Mouse (Mus musculus) MEL (cell line): ENCODE data around the gene Ssh3. TPM values are rescaled to one million over a fixed set of nuclear protein-coding genes. Genes with fewer than 3 reads are reported as not detected.

Source experiments
- DNase-seq: peaks from one replicate; pipeline ENCODE4 v3.0.0; 2011; ENCODE audit warnings: low read depth, low spot score
- H3K27ac ChIP-seq: 2 replicates; pipeline ENCODE4 v1.5.1; 2012; ENCODE audit warnings: low read depth, mild to moderate bottlenecking, control low read depth, low read length, moderate library complexity; ENCODE audit not compliant: control insufficient read depth
- H3K27me3 ChIP-seq, 2 experiments: fragments of 150-350 bp in 1 of 2; sonication (generic) in 1 of 2; 2 replicates each; pipeline ENCODE4 v1.6.1; 2012; ENCODE audit warnings: low read length in 2 of 2, mild to moderate bottlenecking in 2 of 2, improper control_type of control experiment in 1 of 2, moderate library complexity in 1 of 2; ENCODE audit not compliant: insufficient read depth in 2 of 2, control insufficient read depth in 1 of 2
- H3K36me3 ChIP-seq, 2 experiments: 2 replicates each; pipeline ENCODE4 v1.6.1; 2012 to 2014; ENCODE audit warnings: low read length in 2 of 2, improper control_type of control experiment in 1 of 2, inconsistent platforms in 1 of 2, mild to moderate bottlenecking in 1 of 2; ENCODE audit not compliant: insufficient read depth in 2 of 2, control insufficient read depth in 1 of 2
- H3K4me1 ChIP-seq, 2 experiments: fragments of 150-350 bp in 1 of 2; sonication (generic) in 1 of 2; 2 replicates each; pipeline ENCODE4 v1.6.1; 2012; ENCODE audit warnings: low read length in 2 of 2, improper control_type of control experiment in 1 of 2, mild to moderate bottlenecking in 1 of 2; ENCODE audit not compliant: insufficient read depth in 2 of 2, control insufficient read depth in 1 of 2
- H3K4me3 ChIP-seq, 2 experiments: fragments of 150-350 bp in 1 of 2; sonication (generic) in 1 of 2; 2 replicates each; pipeline ENCODE4 v1.5.1; 2012; ENCODE audit warnings: low read depth in 2 of 2, low read length in 2 of 2, mild to moderate bottlenecking in 2 of 2, moderate library complexity in 2 of 2, control low read depth in 1 of 2, improper control_type of control experiment in 1 of 2; ENCODE audit not compliant: control insufficient read depth in 1 of 2, insufficient read depth in 1 of 2
- H3K79me2 ChIP-seq: 2 replicates; pipeline ENCODE4 v1.6.1; 2012; ENCODE audit warnings: mild to moderate bottlenecking, low read length, moderate library complexity; ENCODE audit not compliant: control insufficient read depth, poor library complexity, insufficient read depth
- H3K9ac ChIP-seq: 2 replicates; pipeline ENCODE4 v1.6.1; 2012; ENCODE audit warnings: low read depth, mild to moderate bottlenecking, control low read depth, low read length, moderate library complexity; ENCODE audit not compliant: control insufficient read depth, poor library complexity, severe bottlenecking
- H3K9me3 ChIP-seq: fragments of 150-350 bp; sonication (generic); replicated peaks from 2 replicates; pipeline ENCODE4 v1.6.1; 2012; ENCODE audit warnings: mild to moderate bottlenecking, low read length, improper control_type of control experiment, moderate library complexity; ENCODE audit not compliant: insufficient read depth
- CHD2 ChIP-seq: IDR thresholded peaks from 2 replicates; pipeline ENCODE4 v1.6.1; 2011; ENCODE audit warnings: low read length, improper control_type of control experiment
- ELF1 ChIP-seq: IDR thresholded peaks from 2 replicates; pipeline ENCODE4 v1.6.1; 2014; ENCODE audit warnings: low read depth, mild to moderate bottlenecking, inconsistent platforms, low read length, improper control_type of control experiment, moderate library complexity
- EP300 ChIP-seq, 2 experiments: IDR thresholded peaks; 2 replicates each; pipeline ENCODE4 v1.6.1; 2011; ENCODE audit warnings: improper control_type of control experiment in 2 of 2, low read length in 2 of 2, low read depth in 1 of 2, mild to moderate bottlenecking in 1 of 2
- ETS1 ChIP-seq: IDR thresholded peaks from 2 replicates; pipeline ENCODE4 v1.6.1; 2012; ENCODE audit warnings: low read depth, mild to moderate bottlenecking, inconsistent platforms, low read length, improper control_type of control experiment, moderate library complexity
- HCFC1 ChIP-seq: IDR thresholded peaks from 2 replicates; pipeline ENCODE4 v1.6.1; 2012; ENCODE audit warnings: low read depth, mild to moderate bottlenecking, inconsistent platforms, low read length, improper control_type of control experiment, moderate library complexity
- MAFK ChIP-seq: IDR thresholded peaks from 2 replicates; pipeline ENCODE4 v1.6.1; 2011; ENCODE audit warnings: low read depth, mild to moderate bottlenecking, low read length, improper control_type of control experiment, borderline replicate concordance
- MAX ChIP-seq: IDR thresholded peaks from 2 replicates; pipeline ENCODE4 v1.6.1; 2011; ENCODE audit warnings: low read length, improper control_type of control experiment
- MAZ ChIP-seq: IDR thresholded peaks from 2 replicates; pipeline ENCODE4 v1.6.1; 2012; ENCODE audit warnings: low read depth, mild to moderate bottlenecking, inconsistent platforms, low read length, improper control_type of control experiment
- MXI1 ChIP-seq: IDR thresholded peaks from 2 replicates; pipeline ENCODE4 v1.6.1; 2011; ENCODE audit warnings: mild to moderate bottlenecking, low read depth, low read length, improper control_type of control experiment
- MYC ChIP-seq: IDR thresholded peaks from 2 replicates; pipeline ENCODE4 v1.6.1; 2011; ENCODE audit warnings: low read depth, mild to moderate bottlenecking, low read length, improper control_type of control experiment, moderate library complexity
- POLR2A ChIP-seq, 2 experiments: IDR thresholded peaks; 2 replicates each; pipeline ENCODE4 v1.6.1; 2011 to 2012; ENCODE audit warnings: low read length in 2 of 2, mild to moderate bottlenecking in 2 of 2, control low read depth in 1 of 2, improper control_type of control experiment in 1 of 2, low read depth in 1 of 2, moderate library complexity in 1 of 2; ENCODE audit not compliant: control insufficient read depth in 1 of 2, insufficient read depth in 1 of 2, poor library complexity in 1 of 2
- POLR2AphosphoS2 ChIP-seq: IDR thresholded peaks from 2 replicates; pipeline ENCODE4 v1.6.1; 2011; ENCODE audit warnings: low read length, improper control_type of control experiment
- POLR2AphosphoS5 ChIP-seq: IDR thresholded peaks from 2 replicates; pipeline ENCODE4 v1.6.1; 2012; ENCODE audit warnings: low read depth, borderline replicate concordance, mild to moderate bottlenecking, inconsistent platforms, low read length, moderate library complexity, mixed read lengths
- SIN3A ChIP-seq: IDR thresholded peaks from 2 replicates; pipeline ENCODE4 v1.6.1; 2012; ENCODE audit warnings: low read length, improper control_type of control experiment, inconsistent platforms
- SMC3 ChIP-seq: IDR thresholded peaks from 2 replicates; pipeline ENCODE4 v1.6.1; 2011; ENCODE audit warnings: low read depth, low read length, improper control_type of control experiment
- TAL1 ChIP-seq: IDR thresholded peaks from 2 replicates; pipeline ENCODE4 v1.6.1; 2012; ENCODE audit warnings: mild to moderate bottlenecking, inconsistent platforms, low read length, moderate library complexity, mixed read lengths
- TBP ChIP-seq: IDR thresholded peaks from 2 replicates; pipeline ENCODE4 v1.8.0; 2011; ENCODE audit warnings: low read depth, low read length, improper control_type of control experiment
- TCF12 ChIP-seq: IDR thresholded peaks from 2 replicates; pipeline ENCODE4 v1.6.1; 2014; ENCODE audit warnings: low read depth, mild to moderate bottlenecking, inconsistent platforms, low read length, improper control_type of control experiment, moderate library complexity
- UBTF ChIP-seq: IDR thresholded peaks from 2 replicates; pipeline ENCODE4 v1.6.1; 2012; ENCODE audit warnings: low read depth, mild to moderate bottlenecking, inconsistent platforms, low read length, improper control_type of control experiment, moderate library complexity, borderline replicate concordance; ENCODE audit not compliant: insufficient read depth
- USF1 ChIP-seq: IDR thresholded peaks from 2 replicates; pipeline ENCODE4 v1.6.1; 2014; ENCODE audit warnings: low read depth, mild to moderate bottlenecking, inconsistent platforms, low read length, improper control_type of control experiment, moderate library complexity
- ZKSCAN1 ChIP-seq: IDR thresholded peaks from 2 replicates; pipeline ENCODE4 v1.6.1; 2012; ENCODE audit warnings: low read depth, mild to moderate bottlenecking, inconsistent platforms, low read length, improper control_type of control experiment, moderate library complexity
- ZMIZ1 ChIP-seq: IDR thresholded peaks from 2 replicates; pipeline ENCODE4 v1.6.1; 2012; ENCODE audit warnings: low read depth, mild to moderate bottlenecking, inconsistent platforms, low read length, improper control_type of control experiment, moderate library complexity
- polyA plus RNA-seq, 2 experiments: library from polyadenylated mRNA; stranded (reverse) in 1 of 2; unstranded in 1 of 2; fragments of >175 nt in 1 of 2; fragments of >200 nt in 1 of 2; gene quantifications; 2 replicates each; pipeline versions ENCODE4 v1.2.1 to v1.2.4; 2012; ENCODE audit warnings: low replicate concordance in 2 of 2, low read depth in 1 of 2; ENCODE audit not compliant: insufficient read length in 2 of 2, insufficient read depth in 1 of 2, missing spikeins in 1 of 2
- total RNA-seq: library from RNA; depleted of rRNA; stranded (reverse); fragments of 300-350 nt; gene quantifications from 2 replicates; pipeline ENCODE4 v1.2.3, GENCODE M21; 2012

Ssh3 gene
- total and polyA plus RNA-seq, 3 experiments, result 9.2 to 14.1 TPM; not detected in 1

GRCm38 (mm10) chr19:4302936-4303639, 34.1 kb upstream of the Ssh3 start:
- H3K79me2 ChIP-seq, result peaks cover 65% of the 10 kb centered on the region
- H3K4me1 ChIP-seq, result peaks cover 20 to 66% of the 10 kb centered on the region in 2 experiments
- no peak overlapping the region; a peak in 1 of 4 replicates for H3K4me3 ChIP-seq
- no peaks in the 10 kb centered on the region for H3K9me3 ChIP-seq
- H3K27me3 ChIP-seq, result no peaks in the 10 kb centered on the region
- DNase-seq, result no peak
- TF ChIP-seq HCFC1, result no peak
- no peak for TF ChIP-seq MAFK
- 0 out of 4 replicates have a peak, but pooled peaks of 1 of the 2 experiments have one; percentile 33 for TF ChIP-seq POLR2A (IDR thresholded peaks at IDR 0.05; ENCODE audit: control insufficient read depth in 1 of 2, insufficient read depth in 1 of 2, low read depth in 1 of 2, low read length in 2 of 2, poor library complexity in 1 of 2)
- no peak for TF ChIP-seq ZKSCAN1
- TF ChIP-seq ZMIZ1, result 0 out of 2 replicates have a peak, but pooled peaks have one; percentile 23
- no peak for TF ChIP-seq SMC3
- TF ChIP-seq MAX, result no peak
- H3K9ac ChIP-seq, result peak overlapping the region; percentile 49
- peaks cover 0 to 48% of the 10 kb centered on the region in 2 experiments; a peak in 2 of 4 replicates for H3K36me3 ChIP-seq
- peak overlapping the region; percentile 67 for H3K27ac ChIP-seq

- TF ChIP-seq ETS1, result peak; percentile 51; the same call in 1 of the 2 replicates
- TF ChIP-seq TBP, result peak; percentile 56; the same call in 1 of the 2 replicates
- no peak for TF ChIP-seq SMC3
- no peak for TF ChIP-seq USF1
- peak; percentile 31; the same call in 1 of the 2 replicates for TF ChIP-seq TAL1
- TF ChIP-seq POLR2AphosphoS5, result no peak
- peak; percentile 80; the same call in 1 of the 2 replicates for TF ChIP-seq SIN3A
- TF ChIP-seq ZKSCAN1, result no peak
- TF ChIP-seq POLR2AphosphoS2, result no peak
- TF ChIP-seq MAZ, result peak; percentile 90; the same call in 1 of the 2 replicates
- TF ChIP-seq MYC, result 0 out of 2 replicates have a peak, but pooled peaks have one; percentile 43
- TF ChIP-seq TCF12, result peak; percentile 40; the same call in 1 of the 2 replicates
- TF ChIP-seq CHD2, result peak; percentile 36; the same call in 1 of the 2 replicates
- peak in 1 of 2 experiments; percentile 54; a peak in 1 of 4 replicates for TF ChIP-seq POLR2A (IDR thresholded peaks at IDR 0.05; ENCODE audit: control insufficient read depth in 1 of 2, insufficient read depth in 1 of 2, low read depth in 1 of 2, low read length in 2 of 2, poor library complexity in 1 of 2)
- peak; percentile 80 for TF ChIP-seq ELF1
- peak; percentile 51; the same call in 1 of the 2 replicates for TF ChIP-seq MXI1
- peak; percentile 38 to 62; a peak in 3 of 4 replicates for TF ChIP-seq EP300 (IDR thresholded peaks at IDR 0.05; ENCODE audit: low read depth in 1 of 2, low read length in 2 of 2)
- TF ChIP-seq HCFC1, result peak; percentile 56; the same call in 1 of the 2 replicates
- 0 out of 2 replicates have a peak, but pooled peaks have one; percentile 77 for TF ChIP-seq UBTF
- peak; percentile 75 for DNase-seq
- Histone ChIP-seq H3K9ac (peak overlapping the region; percentile 49), H3K27me3 (no peaks in the 10 kb centered on the region), H3K79me2 (peaks cover 74% of the 10 kb centered on the region), H3K4me3 (no peak overlapping the region; a peak in 1 of 4 replicates), H3K4me1 (peaks cover 20 to 69% of the 10 kb centered on the region in 2 experiments), H3K9me3 (no peaks in the 10 kb centered on the region), H3K27ac (peak overlapping the region; percentile 67), H3K36me3 (peaks cover 0 to 48% of the 10 kb centered on the region in 2 experiments; a peak in 2 of 4 replicates)
These were observed 33.0 kb upstream of the Ssh3 start for GRCm38 (mm10) chr19:4301735-4302651.
